Mouse (Mus musculus) adrenal gland, postnatal 36 days (tissue): ENCODE measurements around the gene Zg16. TPM values are rescaled to one million over a fixed set of nuclear protein-coding genes. Genes with fewer than 3 reads are reported as not detected.

Experiments used
- DNase-seq, 2 experiments: peaks; one replicate each; pipeline ENCODE4 v3.0.0; 2021; ENCODE audit warnings: mixed read lengths in 1 of 2
- total RNA-seq, 2 experiments: library from RNA; stranded (reverse); gene quantifications; 2 replicates each; pipeline ENCODE4 v1.2.3; 2021

Zg16 gene
- total RNA-seq, 2 experiments from 2014 or later, result not detected

- peak; percentile 49 to 67 for DNase-seq
These were observed 66.1 kb downstream of the Zg16 start, which contains the start of the genes Gm42742 and Prrt2 for GRCm38 (mm10) chr7:127020901-127021562. Gene Gm42742, minus strand, starts transcription at chr7:127021097. Gene Prrt2, minus strand, starts transcription at chr7:127021211.

GRCm38 (mm10) chr7:127020491-127020890, 66.6 kb downstream of the Zg16 start:
- DNase-seq, result no peak

GRCm38 (mm10) chr7:127020031-127020430, 67.1 kb downstream of the Zg16 start:
- no peak for DNase-seq

GRCm38 (mm10) chr7:127019306-127019960, 67.7 kb downstream of the Zg16 start:
- no peak for DNase-seq

GRCm38 (mm10) chr7:127018416-127019305, 68.5 kb downstream of the Zg16 start:
- no peak for DNase-seq

- DNase-seq, result no peak
These were observed 69.2 kb downstream of the Zg16 start for GRCm38 (mm10) chr7:127017950-127018345.

GRCm38 (mm10) chr7:127016971-127017949, 69.9 kb downstream of the Zg16 start, which contains the start of gene Pagr1a:
Gene Pagr1a, minus strand, starts transcription at chr7:127017352.
- peak; percentile 97 for DNase-seq

GRCm38 (mm10) chr7:127016486-127016938, 70.6 kb downstream of the Zg16 start:
- DNase-seq, result peak; percentile 76 to 79

- no peak for DNase-seq
These were observed 70.8 kb downstream of the Zg16 start, which contains the start of gene Pagr1b for GRCm38 (mm10) chr7:127016481-127016485. Gene Pagr1b, minus strand, starts transcription at chr7:127016484.

- peak; percentile 69 to 79 for DNase-seq
These were observed 71.0 kb downstream of the Zg16 start for GRCm38 (mm10) chr7:127016081-127016480.

GRCm38 (mm10) chr7:127014993-127015392, 72.1 kb downstream of the Zg16 start:
- no peak for DNase-seq

- peak; percentile 82 to 87 for DNase-seq
These were observed 72.8 kb downstream of the Zg16 start, which contains the start of gene Mvp for GRCm38 (mm10) chr7:127014320-127014719. Gene Mvp, minus strand, starts transcription at chr7:127014621.

- DNase-seq, result no peak
These were observed 73.7 kb downstream of the Zg16 start for GRCm38 (mm10) chr7:127013385-127013784.

GRCm38 (mm10) chr7:127012845-127013244, 74.3 kb downstream of the Zg16 start:
- no peak for DNase-seq

GRCm38 (mm10) chr7:127012374-127012773, 74.8 kb downstream of the Zg16 start:
- DNase-seq, result peak in 1 of 2 experiments; percentile 50

GRCm38 (mm10) chr7:127011717-127012116, 75.4 kb downstream of the Zg16 start:
- no peak for DNase-seq

- no peak for DNase-seq
These were observed 76.1 kb downstream of the Zg16 start for GRCm38 (mm10) chr7:127011051-127011450.

GRCm38 (mm10) chr7:127009307-127010085, 77.6 kb downstream of the Zg16 start:
- DNase-seq, result no peak

- peak; percentile 66 to 69 for DNase-seq
These were observed 78.7 kb downstream of the Zg16 start for GRCm38 (mm10) chr7:127008239-127009019.
